Mouse (Mus musculus): ENCODE measurements around the gene Olfr49. TPM values are rescaled to one million over a fixed set of nuclear protein-coding genes. Genes with fewer than 3 reads are reported as not detected.

Gene Olfr49
- 0.14 TPM in 1 of 2 replicates, not detected in the other for polyA plus RNA-seq (2015; fragmentation: Nextera tagmentation; extraction: Ambion mirVana)

GRCm38 (mm10) chr14:54284839-54285238 lies at the start of gene Olfr49:
Olfr49 (minus strand) TSS chr14:54284939.
- no peak within 1 kb of the TSS for H3K4me3 ChIP-seq (replicated peaks)
- ATAC-seq (replicated peaks; ENCODE audit: low FRiP score): no peak
- no peak within 1 kb of the TSS for H3K4me2 ChIP-seq
- no peaks in the 10 kb centered on the region for H3K36me3 ChIP-seq
- H3K27ac ChIP-seq: no peak within 1 kb of the TSS
- no peak within 1 kb of the TSS for H3K9ac ChIP-seq
- H3K9me3 ChIP-seq (replicated peaks): no peaks in the 10 kb centered on the region
- 82% methylated on average over 1 of the region's 1 CpGs for WGBS
- no peaks in the 10 kb centered on the region for H3K4me1 ChIP-seq
- peaks cover 5% of the 10 kb centered on the region; the same call in 1 of the 2 replicates for H3K27me3 ChIP-seq

DNA sequence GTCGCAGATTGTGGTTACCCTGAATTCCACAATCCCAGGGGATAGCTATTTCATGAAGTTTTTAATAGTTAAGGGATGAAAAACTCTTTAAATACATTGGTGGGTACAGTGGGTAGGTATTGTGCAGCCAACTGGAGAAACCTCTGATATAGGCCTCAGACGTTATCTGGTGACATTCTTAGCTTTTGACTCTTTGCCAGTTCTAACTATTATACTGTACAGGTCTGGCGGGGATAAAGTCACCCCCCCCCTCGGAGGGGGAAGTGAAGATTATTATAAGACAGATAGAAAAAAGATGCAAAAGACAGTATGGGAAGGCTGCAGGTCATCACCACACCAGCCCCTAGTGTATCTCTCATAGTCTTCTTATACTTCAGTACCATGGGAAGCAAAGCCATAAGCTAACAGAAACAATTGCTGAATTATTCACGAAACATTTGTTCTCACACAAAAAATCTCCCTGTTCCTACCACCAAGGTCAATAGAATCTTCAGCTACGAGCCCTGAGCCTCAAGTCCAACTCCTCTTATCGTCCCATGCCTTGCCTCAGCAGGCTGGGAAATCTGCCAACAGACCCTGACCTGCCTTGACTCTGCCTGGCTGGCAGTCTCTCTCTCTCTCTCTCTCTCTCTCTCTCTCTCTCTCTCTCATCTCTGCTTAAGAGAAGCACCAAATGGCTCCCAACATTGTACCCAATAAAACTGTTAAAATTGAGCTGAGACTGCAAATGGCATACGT lies 48.9 kb upstream of the Olfr49 start:
- no peak overlapping the region for H3K9ac ChIP-seq
- peaks cover 12% of the 10 kb centered on the region for H3K4me1 ChIP-seq
- no peak overlapping the region for H3K4me3 ChIP-seq (replicated peaks)
- no peaks in the 10 kb centered on the region for H3K9me3 ChIP-seq (replicated peaks)
- no peaks in the 10 kb centered on the region for H3K27me3 ChIP-seq
- 56% methylated on average over 8 of the region's 8 CpGs for WGBS
- no peaks in the 10 kb centered on the region for H3K36me3 ChIP-seq
- 0 out of 2 replicates have a peak, but pooled peaks have one; percentile 52 for ATAC-seq (replicated peaks; ENCODE audit: low FRiP score)
- H3K27ac ChIP-seq: peak overlapping the region; percentile 66; the same call in 1 of the 2 replicates
- no peak overlapping the region for H3K4me2 ChIP-seq

DNA sequence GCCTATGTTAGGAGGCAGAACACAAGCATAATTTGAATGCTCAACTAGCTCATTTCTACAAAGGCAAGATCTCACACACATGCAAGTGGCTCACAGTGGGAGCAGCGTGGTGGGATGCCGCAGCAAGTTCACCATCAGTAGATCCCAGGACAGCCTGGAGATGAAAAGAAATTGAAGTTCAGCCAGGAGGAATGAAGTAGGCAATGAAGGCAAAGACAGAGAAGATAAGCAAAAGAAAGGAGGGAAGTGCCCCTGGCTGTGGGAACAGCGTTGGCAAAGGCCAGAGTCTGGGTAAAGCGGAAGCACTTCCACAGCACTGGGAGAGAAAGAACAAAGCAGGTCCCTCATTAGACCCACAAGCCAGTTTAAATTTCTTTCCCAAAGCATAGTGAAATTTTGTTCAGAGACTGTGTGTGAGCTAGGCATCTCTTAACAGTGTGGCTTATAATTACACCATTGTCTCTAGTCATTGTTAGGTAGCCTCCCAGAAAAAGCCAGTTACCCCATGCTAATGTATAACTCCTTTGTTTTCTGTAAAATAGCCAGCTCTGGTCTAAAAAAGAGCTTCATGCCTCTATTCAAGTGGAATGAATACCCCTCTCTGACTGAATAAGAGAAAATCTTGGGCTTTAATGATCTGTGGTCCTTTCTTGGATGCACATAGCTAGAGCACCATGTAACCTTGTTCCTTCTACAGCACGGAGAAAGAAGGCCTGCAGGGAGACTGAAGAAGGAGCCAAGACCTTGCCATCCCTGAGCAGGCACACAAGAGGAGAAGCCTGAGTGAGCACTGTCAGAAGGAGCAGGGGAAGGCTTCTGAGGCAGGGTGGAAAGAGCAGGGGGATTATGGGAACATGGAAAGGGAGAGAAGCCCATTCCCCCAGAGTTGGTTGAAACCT lies 47.7 kb upstream of the Olfr49 start:
- WGBS: 78% methylated on average over 5 of the region's 5 CpGs
- no peak for ATAC-seq (replicated peaks; ENCODE audit: low FRiP score)
- no peak overlapping the region for H3K4me2 ChIP-seq
- peaks cover 12% of the 10 kb centered on the region for H3K4me1 ChIP-seq
- H3K4me3 ChIP-seq (replicated peaks): no peak overlapping the region
- H3K27me3 ChIP-seq: no peaks in the 10 kb centered on the region
- H3K9me3 ChIP-seq (replicated peaks): no peaks in the 10 kb centered on the region
- H3K9ac ChIP-seq: no peak overlapping the region
- no peaks in the 10 kb centered on the region for H3K36me3 ChIP-seq
- peak overlapping the region; percentile 66 for H3K27ac ChIP-seq

- no peaks in the 10 kb centered on the region for H3K9me3 ChIP-seq (replicated peaks)
- 85% methylated on average over 1 of the region's 1 CpGs for WGBS
- H3K4me1 ChIP-seq: peaks cover 12% of the 10 kb centered on the region
- H3K27ac ChIP-seq: no peak overlapping the region
- H3K4me3 ChIP-seq (replicated peaks): no peak overlapping the region
- no peaks in the 10 kb centered on the region for H3K36me3 ChIP-seq
- H3K4me2 ChIP-seq: no peak overlapping the region
- H3K27me3 ChIP-seq: no peaks in the 10 kb centered on the region
- H3K9ac ChIP-seq: no peak overlapping the region
- ATAC-seq (replicated peaks; ENCODE audit: low FRiP score): no peak
These were observed 46.4 kb upstream of the Olfr49 start for GRCm38 (mm10) chr14:54331178-54331577.

DNA sequence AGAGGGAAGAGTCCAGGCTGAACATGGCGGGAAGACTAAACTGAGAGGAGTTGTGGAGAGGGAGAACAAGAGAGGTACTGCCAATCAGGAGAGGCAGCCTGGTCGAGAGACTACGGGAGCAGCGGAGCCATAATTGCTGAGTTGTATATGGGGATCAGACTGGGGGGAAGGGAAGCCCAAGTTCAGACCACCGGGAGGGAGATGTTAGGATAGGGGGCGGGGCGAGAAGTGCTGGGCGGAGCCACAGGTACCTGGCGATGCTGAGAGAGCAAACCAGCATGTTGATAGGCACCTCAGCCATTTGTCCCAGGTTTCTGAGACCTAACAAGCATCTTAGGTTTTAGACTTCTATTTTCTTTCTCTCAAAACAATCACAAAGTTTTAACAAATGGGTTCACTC lies 44.5 kb upstream of the Olfr49 start:
- Histone ChIP-seq H3K4me2 (peak overlapping the region; percentile 23; the same call in 1 of the 2 replicates), H3K9ac (no peak overlapping the region), H3K4me1 (peaks cover 12% of the 10 kb centered on the region), H3K36me3 (no peaks in the 10 kb centered on the region), H3K27me3 (no peaks in the 10 kb centered on the region), H3K9me3 (replicated peaks) (no peaks in the 10 kb centered on the region), H3K4me3 (replicated peaks) (no peak overlapping the region), H3K27ac (no peak overlapping the region)
- ATAC-seq (replicated peaks; ENCODE audit: low FRiP score): no peak
- 51% methylated on average over 9 of the region's 9 CpGs for WGBS

GRCm38 (mm10) chr14:54328548-54328947 lies 43.8 kb upstream of the Olfr49 start:
- peaks cover 12% of the 10 kb centered on the region for H3K4me1 ChIP-seq
- H3K36me3 ChIP-seq: no peaks in the 10 kb centered on the region
- no peak overlapping the region for H3K4me2 ChIP-seq
- no peak overlapping the region for H3K27ac ChIP-seq
- no peaks in the 10 kb centered on the region for H3K27me3 ChIP-seq
- whole genome bisulfite sequencing: 86% methylated on average over 2 of the region's 2 CpGs
- H3K9ac ChIP-seq: no peak overlapping the region
- H3K4me3 ChIP-seq (replicated peaks): no peak overlapping the region
- H3K9me3 ChIP-seq (replicated peaks): no peaks in the 10 kb centered on the region
- no peak for ATAC-seq (replicated peaks; ENCODE audit: low FRiP score)

GRCm38 (mm10) chr14:54324486-54324885 lies 39.7 kb upstream of the Olfr49 start:
- H3K4me2 ChIP-seq: no peak overlapping the region

DNA sequence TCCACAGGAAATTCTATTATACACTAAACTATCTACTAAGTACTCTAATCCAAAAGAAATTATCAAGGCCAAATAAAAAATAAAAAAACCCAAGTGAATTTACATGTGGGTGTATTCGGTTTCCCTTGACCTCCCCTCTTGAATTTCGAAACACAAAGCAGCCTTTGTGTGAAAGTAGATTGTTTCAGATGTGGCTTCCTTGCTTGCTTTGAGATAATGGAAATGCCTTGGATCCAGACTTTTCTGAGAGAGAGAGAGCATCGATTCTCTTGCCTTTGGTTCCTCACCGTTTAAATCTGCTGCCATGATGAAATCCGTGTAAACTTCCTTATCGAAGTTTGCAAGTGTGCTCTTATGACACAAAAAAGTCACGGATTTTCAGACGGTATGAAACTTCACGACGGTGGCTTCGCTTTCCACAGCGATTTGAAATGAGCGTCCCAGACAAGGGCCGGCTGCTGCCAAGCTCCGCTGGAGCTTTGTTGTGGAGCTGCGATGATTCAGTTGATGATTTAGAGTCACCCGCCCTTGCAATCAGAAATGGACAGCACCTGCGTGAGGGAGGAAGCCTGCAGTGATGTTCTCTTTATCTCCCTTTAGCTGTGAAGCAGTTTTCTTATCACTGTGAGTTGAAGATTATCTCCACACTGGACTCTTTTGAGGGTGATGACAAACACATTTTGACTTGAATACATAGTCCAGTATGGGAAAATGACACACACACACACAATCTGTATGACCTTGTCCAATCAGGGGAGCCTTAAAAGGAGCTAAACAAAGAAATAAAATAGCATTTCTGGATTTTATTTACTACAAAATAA lies 37.0 kb upstream of the Olfr49 start:
- ATAC-seq (replicated peaks; ENCODE audit: low FRiP score): no peak
- no peak overlapping the region for H3K4me2 ChIP-seq
- H3K4me1 ChIP-seq: no peaks in the 10 kb centered on the region
- no peak overlapping the region for H3K27ac ChIP-seq
- H3K4me3 ChIP-seq (replicated peaks): no peak overlapping the region
- 65% methylated on average over 18 of the region's 18 CpGs for WGBS
- 0 out of 2 replicates have a peak, but pooled peaks cover 3% of the 10 kb centered on the region for H3K9me3 ChIP-seq (replicated peaks)
- H3K9ac ChIP-seq: no peak overlapping the region
- H3K36me3 ChIP-seq: no peaks in the 10 kb centered on the region
- no peaks in the 10 kb centered on the region for H3K27me3 ChIP-seq

More at GRCm38 (mm10) chr14:54324486-54324885, 39.7 kb upstream of the Olfr49 start:
- Histone ChIP-seq H3K9me3 (replicated peaks) (0 out of 2 replicates have a peak, but pooled peaks cover 3% of the 10 kb centered on the region), H3K27me3 (no peaks in the 10 kb centered on the region), H3K27ac (no peak overlapping the region), H3K4me1 (no peaks in the 10 kb centered on the region), H3K9ac (no peak overlapping the region), H3K4me3 (replicated peaks) (no peak overlapping the region), H3K36me3 (no peaks in the 10 kb centered on the region)
- WGBS: 57% methylated on average over 5 of the region's 5 CpGs
- ATAC-seq (replicated peaks; ENCODE audit: low FRiP score): no peak

- H3K4me3 ChIP-seq (replicated peaks): no peak overlapping the region
- WGBS: 20% methylated on average over 3 of the region's 3 CpGs
- 0 out of 2 replicates have a peak, but pooled peaks cover 5% of the 10 kb centered on the region for H3K27me3 ChIP-seq
- 0 out of 2 replicates have a peak, but pooled peaks cover 4% of the 10 kb centered on the region for H3K4me1 ChIP-seq
- peak; percentile 75 for ATAC-seq (replicated peaks; ENCODE audit: low FRiP score)
- no peaks in the 10 kb centered on the region for H3K9me3 ChIP-seq (replicated peaks)
- no peak overlapping the region for H3K9ac ChIP-seq
- no peak overlapping the region for H3K27ac ChIP-seq
- no peaks in the 10 kb centered on the region for H3K36me3 ChIP-seq
- H3K4me2 ChIP-seq: no peak overlapping the region
These were observed 27.0 kb upstream of the Olfr49 start for GRCm38 (mm10) chr14:54311763-54312162.

DNA sequence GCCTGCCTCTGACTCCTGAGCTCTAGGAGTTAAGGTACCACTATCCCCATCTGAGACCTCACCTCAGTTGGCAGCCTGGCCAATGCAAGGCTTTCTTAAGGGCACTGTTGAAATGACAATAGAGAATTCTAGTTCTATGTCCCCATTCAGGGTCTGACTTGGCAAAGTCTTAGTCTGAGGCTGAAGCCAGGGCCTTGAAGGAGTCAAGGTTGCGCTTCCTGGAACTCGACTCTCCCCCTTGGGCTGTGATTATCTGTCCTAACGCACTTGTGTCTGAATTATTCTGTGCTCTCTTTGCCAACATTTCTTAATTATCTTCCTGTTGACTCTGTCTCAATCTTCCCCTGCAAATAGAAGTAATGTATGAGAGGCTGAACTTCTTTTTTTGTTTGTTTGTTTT lies 15.9 kb upstream of the Olfr49 start:
- ATAC-seq (replicated peaks; ENCODE audit: low FRiP score): no peak
- Histone ChIP-seq H3K9me3 (replicated peaks) (peaks cover 5% of the 10 kb centered on the region; the same call in 1 of the 2 replicates), H3K4me1 (no peaks in the 10 kb centered on the region), H3K9ac (no peak overlapping the region), H3K27ac (no peak overlapping the region), H3K27me3 (peaks cover 2% of the 10 kb centered on the region; the same call in 1 of the 2 replicates), H3K4me2 (no peak overlapping the region), H3K36me3 (no peaks in the 10 kb centered on the region), H3K4me3 (replicated peaks) (no peak overlapping the region)
- 89% methylated on average over 3 of the region's 3 CpGs for WGBS

DNA sequence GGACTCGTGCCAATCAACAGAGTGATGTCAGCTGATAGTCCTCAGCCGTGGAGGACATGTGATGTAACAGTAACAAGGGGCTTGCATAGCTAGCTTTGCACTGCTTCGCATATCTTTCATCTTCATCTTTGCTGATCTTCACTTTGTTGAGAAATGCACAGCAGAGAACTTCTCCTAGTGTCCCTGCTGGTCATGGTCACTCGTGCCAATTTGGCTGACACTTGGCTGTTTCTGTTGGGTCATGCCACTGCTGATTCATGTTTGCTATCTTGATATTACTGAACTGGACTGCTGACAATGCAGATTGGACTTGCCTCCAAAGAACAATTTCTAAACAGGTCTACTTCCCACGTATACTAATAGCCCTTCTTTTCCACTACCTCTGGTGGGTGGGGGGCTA lies 15.4 kb upstream of the Olfr49 start:
- no peak for ATAC-seq (replicated peaks; ENCODE audit: low FRiP score)

More for the DNA sequence above, 15.4 kb upstream of the Olfr49 start:
- Histone ChIP-seq H3K36me3 (no peaks in the 10 kb centered on the region), H3K27ac (no peak overlapping the region), H3K9ac (no peak overlapping the region), H3K4me2 (no peak overlapping the region), H3K4me1 (no peaks in the 10 kb centered on the region), H3K4me3 (replicated peaks) (no peak overlapping the region), H3K9me3 (replicated peaks) (peaks cover 5% of the 10 kb centered on the region; the same call in 1 of the 2 replicates), H3K27me3 (peaks cover 2% of the 10 kb centered on the region; the same call in 1 of the 2 replicates)
- WGBS: 82% methylated on average over 5 of the region's 5 CpGs

All from kidney, embryonic 15.5 days (tissue).